Mouse (Mus musculus): ENCODE measurements at regions not wholly inside any gene's neighbourhood (a gene's known extent, or its start where the extent isn't known, plus 50 kb on each side); places are given as distances from the start of the nearest gene placed in this dataset.
A peak's percentile ranks its signal among the peaks of the same experiment; 100 is the strongest.

DNA sequence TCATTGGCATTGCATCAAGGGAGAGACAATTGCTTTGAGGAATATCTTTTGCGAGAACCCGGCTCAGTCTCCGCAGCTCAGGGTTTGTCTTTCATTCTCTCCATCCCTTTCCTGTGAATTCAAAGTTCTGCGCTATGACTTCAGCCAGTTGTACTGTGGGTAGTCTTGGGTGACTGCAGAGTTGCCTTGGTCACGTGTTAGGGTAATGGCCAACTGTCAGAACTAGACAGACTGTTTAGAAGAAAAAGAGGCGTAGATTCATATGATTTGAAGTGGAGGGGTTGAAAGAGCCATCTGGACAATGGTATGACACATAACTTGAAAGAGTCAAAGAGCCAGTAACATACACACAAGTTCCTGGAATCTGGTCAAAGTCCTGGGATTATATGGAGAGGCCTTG lies 226.5 kb upstream of the Nr2f2 start:
- Histone ChIP-seq H3K36me3 (no peaks in the 10 kb centered on the region), H3K27me3 (peaks cover 23% of the 10 kb centered on the region; the same call in 1 of the 2 replicates), H3K9ac (no peak overlapping the region), H3K4me2 (no peak overlapping the region), H3K4me3 (no peak overlapping the region), H3K27ac (no peak overlapping the region), H3K9me3 (no peaks in the 10 kb centered on the region), H3K4me1 (0 out of 2 replicates have a peak, but pooled peaks cover 3% of the 10 kb centered on the region)
- WGBS: 81% methylated on average over 6 of the region's 6 CpGs
- no peak for ATAC-seq (ENCODE audit: insufficient number of reproducible peaks, insufficient read depth, low FRiP score, low TSS enrichment, low read depth)

DNA sequence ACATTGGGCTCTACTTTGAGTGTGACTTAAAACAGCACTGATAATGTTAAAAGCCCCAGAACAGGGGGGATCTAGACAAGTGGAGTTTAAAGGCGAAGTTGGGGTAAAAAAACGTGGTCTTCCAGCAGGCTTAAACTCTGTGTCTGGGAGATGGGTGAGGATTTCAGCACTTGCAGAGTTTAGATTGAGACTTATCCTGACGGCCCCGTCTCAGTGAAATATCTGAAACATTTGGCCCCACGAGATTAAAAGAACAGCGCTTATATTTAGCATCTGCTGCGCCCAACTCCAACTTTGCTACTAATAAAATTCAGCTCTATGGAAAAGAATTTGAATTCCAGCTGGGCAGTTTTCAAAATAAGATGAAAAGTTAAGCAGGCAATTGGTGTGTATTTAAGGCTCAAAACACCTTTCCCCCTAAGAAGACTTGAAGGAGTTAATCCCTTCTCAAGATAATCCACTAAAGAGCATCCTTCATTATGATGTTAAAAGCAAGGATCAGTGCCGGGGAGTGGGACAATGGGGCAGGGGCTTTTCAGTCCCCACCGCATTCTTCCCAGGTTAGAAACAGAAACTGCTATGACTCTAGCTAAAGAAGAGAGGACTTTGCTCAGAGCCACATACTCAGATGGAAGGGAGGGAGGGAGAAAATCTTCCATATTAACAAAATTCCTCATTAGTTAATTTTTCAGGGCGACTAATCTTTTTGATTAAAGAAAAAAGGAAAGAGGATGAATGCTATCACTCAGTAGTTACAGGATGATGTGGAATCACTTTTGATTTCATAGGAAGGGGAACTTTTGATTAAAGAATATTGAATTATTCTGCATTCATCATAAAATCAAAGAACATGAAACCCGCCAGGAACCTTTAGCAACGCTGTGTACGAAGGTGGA lies 225.1 kb upstream of the Nr2f2 start:
- Histone ChIP-seq H3K9me3 (no peaks in the 10 kb centered on the region), H3K27ac (no peak overlapping the region), H3K4me3 (no peak overlapping the region), H3K4me1 (0 out of 2 replicates have a peak, but pooled peaks cover 3% of the 10 kb centered on the region), H3K4me2 (no peak overlapping the region), H3K36me3 (no peaks in the 10 kb centered on the region), H3K9ac (no peak overlapping the region), H3K27me3 (peaks cover 27% of the 10 kb centered on the region; the same call in 1 of the 2 replicates)
- WGBS: 20% methylated on average over 13 of the region's 13 CpGs
- no peak for ATAC-seq (ENCODE audit: insufficient number of reproducible peaks, insufficient read depth, low FRiP score, low TSS enrichment, low read depth)

DNA sequence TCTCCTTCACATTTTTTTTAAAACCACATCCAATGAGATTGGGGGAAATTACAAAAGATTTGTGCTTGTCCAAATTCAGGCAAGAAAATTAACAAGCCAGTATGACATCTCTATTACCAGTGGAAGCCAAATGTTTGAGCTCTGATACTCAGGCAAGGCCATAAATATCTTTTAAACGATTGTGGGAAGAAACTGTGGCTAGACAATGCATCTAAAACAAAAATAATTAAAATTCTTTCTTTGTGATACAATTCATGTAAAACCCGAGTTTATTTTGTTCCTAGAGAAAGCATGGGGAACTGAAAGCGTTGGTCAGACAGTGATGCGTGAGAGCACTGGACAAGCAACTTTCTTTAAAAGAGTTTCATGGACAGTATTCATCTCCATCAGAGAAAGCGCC lies 223.2 kb upstream of the Nr2f2 start:
- 69% methylated on average over 5 of the region's 5 CpGs for WGBS
- ATAC-seq (ENCODE audit: insufficient number of reproducible peaks, insufficient read depth, low FRiP score, low TSS enrichment, low read depth): no peak
- no peak overlapping the region for H3K4me3 ChIP-seq

DNA sequence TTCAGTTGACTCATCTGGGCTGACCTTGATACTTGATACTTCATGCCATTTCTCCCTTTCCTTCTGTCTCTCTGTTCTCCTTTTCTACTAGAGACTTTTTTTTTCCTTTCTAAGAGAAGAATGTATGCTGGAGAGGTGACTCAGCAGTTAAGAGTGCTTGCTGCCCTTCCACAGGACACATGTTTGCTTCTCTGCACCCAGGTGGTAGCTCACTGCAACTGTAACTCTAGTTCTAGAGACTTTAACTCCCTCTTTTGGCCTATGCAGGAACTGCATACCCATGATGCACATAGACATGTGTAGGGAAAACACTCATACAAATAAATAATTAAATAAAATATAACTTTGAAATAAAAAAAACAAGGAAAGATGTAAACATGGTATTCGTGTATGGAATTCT lies 221.5 kb upstream of the Nr2f2 start:
- Histone ChIP-seq H3K27ac (no peak overlapping the region), H3K9ac (no peak overlapping the region), H3K4me1 (0 out of 2 replicates have a peak, but pooled peaks cover 3% of the 10 kb centered on the region), H3K4me2 (no peak overlapping the region), H3K27me3 (peaks cover 47% of the 10 kb centered on the region), H3K9me3 (no peaks in the 10 kb centered on the region), H3K36me3 (no peaks in the 10 kb centered on the region), H3K4me3 (no peak overlapping the region)
- 86% methylated on average over 1 of the region's 1 CpGs for WGBS
- ATAC-seq (ENCODE audit: insufficient number of reproducible peaks, insufficient read depth, low FRiP score, low TSS enrichment, low read depth): no peak

More for the DNA sequence above, 223.2 kb upstream of the Nr2f2 start:
- H3K4me1 ChIP-seq: 0 out of 2 replicates have a peak, but pooled peaks cover 3% of the 10 kb centered on the region
- H3K9ac ChIP-seq: no peak overlapping the region
- H3K27ac ChIP-seq: no peak overlapping the region
- H3K36me3 ChIP-seq: no peaks in the 10 kb centered on the region
- no peaks in the 10 kb centered on the region for H3K9me3 ChIP-seq
- peaks cover 37% of the 10 kb centered on the region; the same call in 1 of the 2 replicates for H3K27me3 ChIP-seq
- no peak overlapping the region for H3K4me2 ChIP-seq

DNA sequence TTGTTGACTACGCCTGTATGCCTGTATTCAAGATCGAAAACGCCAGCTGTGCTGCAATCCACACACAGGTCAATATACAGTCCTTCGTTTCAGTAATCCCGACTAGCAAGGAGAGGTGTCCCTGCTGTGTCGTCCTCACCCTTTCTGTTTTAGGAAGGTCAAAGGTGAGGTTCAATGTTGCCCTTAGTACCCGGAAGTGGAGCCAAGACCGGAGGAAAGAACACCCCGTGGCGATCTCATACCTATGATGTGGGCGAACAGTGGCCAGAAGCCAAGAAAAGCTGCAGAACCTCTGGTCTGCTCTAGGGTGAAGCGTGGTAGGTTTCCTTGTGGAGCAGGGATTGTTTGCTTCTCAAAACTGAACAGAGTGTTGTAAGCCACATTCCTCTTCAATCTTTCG lies 217.9 kb upstream of the Nr2f2 start:
- no peak for ATAC-seq (ENCODE audit: insufficient number of reproducible peaks, insufficient read depth, low FRiP score, low TSS enrichment, low read depth)

DNA sequence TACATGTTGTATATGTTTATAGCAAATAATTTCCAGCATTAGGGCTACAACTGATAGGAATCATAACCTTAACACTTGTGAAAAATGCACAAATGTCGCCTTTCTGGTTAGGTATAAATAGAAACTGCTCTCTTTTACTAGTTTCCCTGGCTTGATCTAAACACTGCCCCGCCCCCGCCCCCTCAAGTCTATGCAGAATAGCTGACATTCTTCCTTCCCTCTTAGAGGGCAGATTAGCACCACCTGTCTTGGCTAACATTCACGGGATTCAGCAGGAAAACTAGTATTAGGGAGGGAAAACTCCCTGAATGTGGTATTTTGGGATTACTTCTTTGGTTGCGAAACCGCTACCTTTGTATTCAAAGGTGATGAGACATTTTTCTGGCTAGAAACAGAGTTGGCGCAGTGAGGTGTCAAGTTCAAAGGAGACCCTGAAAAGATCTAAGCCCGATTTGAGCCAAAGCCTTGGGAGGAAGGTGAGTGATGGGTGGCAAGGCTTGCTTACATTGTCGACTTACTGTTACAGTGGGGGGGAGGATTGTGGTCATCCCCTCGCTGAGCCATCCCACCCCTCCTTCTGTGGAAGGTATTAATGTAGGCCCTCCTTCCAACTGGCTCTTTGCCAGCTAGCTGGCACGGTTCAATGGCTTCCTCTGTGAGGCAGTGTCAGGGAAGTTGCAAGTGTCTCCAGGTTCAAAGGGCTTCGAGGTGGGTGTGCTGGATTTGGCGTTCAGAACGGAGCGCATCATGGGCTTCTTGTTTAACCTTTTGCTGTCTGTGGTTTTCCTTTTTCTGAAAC lies 209.8 kb upstream of the Nr2f2 start:
- 31% methylated on average over 15 of the region's 15 CpGs for WGBS
- Histone ChIP-seq H3K4me3 (no peak overlapping the region), H3K27me3 (peaks cover 11% of the 10 kb centered on the region), H3K36me3 (no peaks in the 10 kb centered on the region), H3K9me3 (no peaks in the 10 kb centered on the region), H3K27ac (no peak overlapping the region), H3K4me1 (peaks cover 9% of the 10 kb centered on the region), H3K4me2 (peak overlapping the region; percentile 26), H3K9ac (no peak overlapping the region)
- ATAC-seq (ENCODE audit: insufficient number of reproducible peaks, insufficient read depth, low FRiP score, low TSS enrichment, low read depth): peak; percentile 76

More for the DNA sequence above, 217.9 kb upstream of the Nr2f2 start:
- 78% methylated on average over 13 of the region's 13 CpGs for WGBS
- no peak overlapping the region for H3K9ac ChIP-seq
- no peaks in the 10 kb centered on the region for H3K36me3 ChIP-seq
- no peaks in the 10 kb centered on the region for H3K9me3 ChIP-seq
- H3K27me3 ChIP-seq: peaks cover 48% of the 10 kb centered on the region
- H3K4me1 ChIP-seq: peaks cover 10% of the 10 kb centered on the region
- H3K4me3 ChIP-seq: no peak overlapping the region
- no peak overlapping the region for H3K27ac ChIP-seq
- H3K4me2 ChIP-seq: no peak overlapping the region

DNA sequence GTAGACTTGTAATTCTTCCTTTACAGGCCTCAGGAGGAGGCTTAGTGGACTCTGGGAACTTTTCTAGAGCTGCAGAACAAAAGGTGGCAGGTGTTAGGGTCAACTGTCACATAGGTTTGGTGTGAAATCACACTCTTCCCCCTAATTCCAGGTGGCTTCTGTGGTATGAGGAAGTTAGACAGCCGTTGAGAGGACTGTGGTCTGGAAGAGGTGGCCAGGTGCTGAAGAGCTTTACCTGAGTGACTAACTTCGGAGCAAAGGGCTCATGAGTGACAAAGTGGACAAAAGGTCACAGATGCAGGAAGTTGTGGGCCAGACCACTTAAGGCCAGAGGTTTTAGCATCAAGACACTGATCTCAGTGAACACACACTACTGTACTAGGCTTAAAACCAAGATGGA lies 209.1 kb upstream of the Nr2f2 start:
- no peak overlapping the region for H3K4me2 ChIP-seq
- peaks cover 9% of the 10 kb centered on the region for H3K4me1 ChIP-seq
- H3K27ac ChIP-seq: no peak overlapping the region
- H3K36me3 ChIP-seq: no peaks in the 10 kb centered on the region
- ATAC-seq (ENCODE audit: insufficient number of reproducible peaks, insufficient read depth, low FRiP score, low TSS enrichment, low read depth): no peak
- no peak overlapping the region for H3K4me3 ChIP-seq
- peaks cover 10% of the 10 kb centered on the region for H3K27me3 ChIP-seq
- 52% methylated on average over 2 of the region's 2 CpGs for WGBS
- no peaks in the 10 kb centered on the region for H3K9me3 ChIP-seq
- no peak overlapping the region for H3K9ac ChIP-seq

DNA sequence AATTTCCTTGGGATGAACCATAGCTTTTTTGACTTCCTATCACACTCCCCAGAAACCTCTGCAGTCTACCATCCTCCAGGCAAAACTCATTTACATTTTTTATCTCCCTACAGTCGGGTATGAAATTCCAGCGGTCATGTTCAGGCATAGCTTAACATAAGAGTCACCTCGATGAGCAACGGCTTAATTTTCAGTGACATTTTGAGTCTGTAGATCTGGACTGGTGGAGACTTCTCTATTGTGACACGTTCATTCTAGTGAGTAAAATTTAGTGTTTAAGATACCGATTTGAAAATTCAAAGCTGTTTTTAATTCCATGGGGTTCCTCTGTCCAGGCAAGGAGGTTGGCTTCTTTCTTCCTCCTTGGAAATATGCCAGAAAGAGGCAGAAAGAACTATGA lies 207.7 kb upstream of the Nr2f2 start:
- Histone ChIP-seq H3K27ac (no peak overlapping the region), H3K4me3 (no peak overlapping the region), H3K27me3 (peaks cover 3% of the 10 kb centered on the region; the same call in 1 of the 2 replicates), H3K36me3 (no peaks in the 10 kb centered on the region), H3K4me2 (no peak overlapping the region), H3K4me1 (peaks cover 9% of the 10 kb centered on the region), H3K9me3 (no peaks in the 10 kb centered on the region), H3K9ac (no peak overlapping the region)
- ATAC-seq (ENCODE audit: insufficient number of reproducible peaks, insufficient read depth, low FRiP score, low TSS enrichment, low read depth): no peak
- 65% methylated on average over 6 of the region's 6 CpGs for WGBS

DNA sequence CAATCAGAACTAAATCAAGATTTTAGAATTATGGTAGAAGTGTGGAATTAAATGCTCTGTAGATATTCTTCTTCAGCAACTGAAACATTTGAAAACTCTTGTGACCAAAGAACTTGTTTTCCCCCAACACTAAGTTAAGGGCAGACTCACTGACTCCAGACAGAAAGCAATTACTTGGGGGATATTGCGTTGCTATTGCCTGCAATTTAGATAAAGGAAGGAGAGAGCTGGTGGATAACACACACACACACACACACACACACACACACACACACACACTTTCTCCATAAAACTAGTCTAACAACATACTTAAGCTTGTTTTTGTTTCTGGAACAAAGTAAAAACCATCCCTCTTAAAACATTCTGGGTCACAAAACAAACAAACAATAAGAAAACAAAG lies 198.5 kb upstream of the Nr2f2 start:
- no peak overlapping the region for H3K4me3 ChIP-seq
- no peak overlapping the region for H3K9ac ChIP-seq
- no peak for ATAC-seq (ENCODE audit: insufficient number of reproducible peaks, insufficient read depth, low FRiP score, low TSS enrichment, low read depth)
- H3K27me3 ChIP-seq: no peaks in the 10 kb centered on the region
- no peaks in the 10 kb centered on the region for H3K4me1 ChIP-seq
- no peak overlapping the region for H3K27ac ChIP-seq
- H3K4me2 ChIP-seq: no peak overlapping the region
- WGBS: 31% methylated on average over 1 of the region's 1 CpGs
- H3K9me3 ChIP-seq: no peaks in the 10 kb centered on the region
- no peaks in the 10 kb centered on the region for H3K36me3 ChIP-seq

DNA sequence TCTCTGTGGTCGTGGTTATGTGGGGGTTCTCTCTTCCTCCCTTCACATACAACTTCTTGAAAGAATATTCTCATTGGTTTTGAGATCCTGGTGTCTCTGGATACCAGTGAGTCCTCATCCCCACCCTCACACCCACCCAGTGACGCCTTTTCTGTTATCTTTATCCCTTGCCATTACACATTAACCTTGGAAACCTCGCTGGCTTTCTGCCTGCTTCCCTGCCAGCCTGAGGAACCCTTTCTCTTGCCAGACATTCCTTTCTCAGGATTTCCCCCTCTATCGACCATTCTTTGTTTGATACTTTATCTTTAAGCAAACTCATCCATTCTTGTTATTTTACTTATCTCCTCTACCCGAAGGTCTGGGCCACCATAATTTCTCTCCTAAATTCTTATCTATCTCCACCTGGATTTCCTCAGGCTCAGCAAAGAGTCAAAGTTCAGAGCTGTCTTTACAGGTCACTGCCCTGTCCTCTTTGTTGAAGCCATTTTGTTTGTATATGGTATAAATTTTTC lies 182.5 kb upstream of the Nr2f2 start:
- H3K9ac ChIP-seq: no peak overlapping the region
- no peak overlapping the region for H3K4me2 ChIP-seq
- WGBS: 80% methylated on average over 5 of the region's 5 CpGs
- peaks cover 4% of the 10 kb centered on the region; the same call in 1 of the 2 replicates for H3K27me3 ChIP-seq
- no peak overlapping the region for H3K27ac ChIP-seq
- H3K9me3 ChIP-seq: no peaks in the 10 kb centered on the region
- ATAC-seq (ENCODE audit: insufficient number of reproducible peaks, insufficient read depth, low FRiP score, low TSS enrichment, low read depth): no peak
- no peaks in the 10 kb centered on the region for H3K4me1 ChIP-seq
- H3K4me3 ChIP-seq: no peak overlapping the region
- no peaks in the 10 kb centered on the region for H3K36me3 ChIP-seq

DNA sequence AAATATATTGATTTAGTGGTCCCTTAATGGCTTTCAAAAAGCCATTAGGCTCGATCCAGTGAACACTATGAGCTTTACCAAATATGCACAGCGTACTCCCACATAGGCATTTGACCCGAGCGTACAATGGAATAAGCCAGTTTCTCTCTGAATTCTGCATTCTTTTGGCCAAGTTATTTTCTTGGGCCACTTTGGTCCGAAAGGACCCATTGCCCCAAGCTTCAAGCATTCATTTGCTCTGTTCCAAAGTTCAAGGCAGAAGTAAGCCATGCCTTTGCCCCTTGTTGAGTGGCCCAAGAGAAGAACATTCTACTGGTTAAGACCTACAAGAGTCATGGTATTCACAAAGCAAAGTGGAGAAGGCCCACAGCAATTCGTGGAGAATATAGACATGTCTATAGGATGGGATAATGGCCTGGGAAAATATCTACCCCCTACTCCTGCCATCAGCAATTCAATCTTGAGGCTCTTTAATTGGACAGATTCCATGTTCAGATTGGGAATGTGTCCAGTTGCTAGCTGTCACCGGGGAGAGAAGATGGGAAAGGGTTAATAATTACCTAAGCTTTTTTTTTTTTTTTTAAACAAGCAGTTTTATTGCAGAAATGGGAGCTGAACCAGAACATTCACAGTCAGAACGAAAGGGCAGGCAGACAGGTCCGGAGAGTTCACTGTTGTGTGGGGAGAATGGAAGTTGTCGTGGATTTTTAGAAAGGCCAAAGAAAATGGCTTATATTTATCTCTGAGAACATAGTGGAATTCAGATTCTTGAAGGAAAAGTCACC lies 175.5 kb upstream of the Nr2f2 start:
- Histone ChIP-seq H3K27me3 (no peaks in the 10 kb centered on the region), H3K9me3 (no peaks in the 10 kb centered on the region), H3K4me2 (no peak overlapping the region), H3K27ac (no peak overlapping the region), H3K4me1 (no peaks in the 10 kb centered on the region), H3K36me3 (no peaks in the 10 kb centered on the region), H3K4me3 (no peak overlapping the region), H3K9ac (no peak overlapping the region)
- WGBS: 84% methylated on average over 10 of the region's 10 CpGs
- no peak for ATAC-seq (ENCODE audit: insufficient number of reproducible peaks, insufficient read depth, low FRiP score, low TSS enrichment, low read depth)
